Mouse (Mus musculus): Measurements from ENCODE around the gene Mthfs. TPM values are rescaled to one million over a fixed set of nuclear protein-coding genes. Genes with fewer than 3 reads are reported as not detected.

Mthfs gene
- polyA plus RNA-seq, 1 experiment: 3.5 TPM

- Histone ChIP-seq H3K27me3 (ENCODE audit: control insufficient read depth, insufficient read depth, low read length) (no peaks in the 10 kb centered on the region), H3K4me3 (ENCODE audit: control insufficient read depth, low read depth, low read length) (no peak overlapping the region), H3K27ac (ENCODE audit: control insufficient read depth, insufficient read depth, low read depth, low read length) (no peak overlapping the region), H3K4me1 (ENCODE audit: control insufficient read depth, insufficient read depth, low read length) (no peaks in the 10 kb centered on the region), H3K36me3 (ENCODE audit: control insufficient read depth, insufficient read depth, low read length) (no peaks in the 10 kb centered on the region)
- TF ChIP-seq POLR2A (IDR thresholded peaks at IDR 0.05; ENCODE audit: control insufficient read depth, low read depth, low read length) (no peak), CTCF (IDR thresholded peaks at IDR 0.05; ENCODE audit: control insufficient read depth, insufficient read depth, insufficient replicate concordance, low read depth, low read length) (no peak)
These were observed 42.9 kb downstream of the Mthfs start for GRCm38 (mm10) chr9:89253400-89253799.

- Histone ChIP-seq H3K27ac (ENCODE audit: control insufficient read depth, insufficient read depth, low read depth, low read length) (no peak overlapping the region), H3K4me3 (ENCODE audit: control insufficient read depth, low read depth, low read length) (no peak overlapping the region), H3K4me1 (ENCODE audit: control insufficient read depth, insufficient read depth, low read length) (no peaks in the 10 kb centered on the region), H3K27me3 (ENCODE audit: control insufficient read depth, insufficient read depth, low read length) (no peaks in the 10 kb centered on the region), H3K36me3 (ENCODE audit: control insufficient read depth, insufficient read depth, low read length) (no peaks in the 10 kb centered on the region)
- TF ChIP-seq CTCF (IDR thresholded peaks at IDR 0.05; ENCODE audit: control insufficient read depth, insufficient read depth, insufficient replicate concordance, low read depth, low read length): no peak
- no peak for TF ChIP-seq POLR2A (IDR thresholded peaks at IDR 0.05; ENCODE audit: control insufficient read depth, low read depth, low read length)
These were observed 46.3 kb downstream of the Mthfs start for GRCm38 (mm10) chr9:89256556-89257335.

- no peaks in the 10 kb centered on the region for H3K36me3 ChIP-seq (ENCODE audit: control insufficient read depth, insufficient read depth, low read length)
- no peaks in the 10 kb centered on the region for H3K4me1 ChIP-seq (ENCODE audit: control insufficient read depth, insufficient read depth, low read length)
- H3K4me3 ChIP-seq (ENCODE audit: control insufficient read depth, low read depth, low read length): no peak overlapping the region
- TF ChIP-seq POLR2A (IDR thresholded peaks at IDR 0.05; ENCODE audit: control insufficient read depth, low read depth, low read length) (no peak), CTCF (IDR thresholded peaks at IDR 0.05; ENCODE audit: control insufficient read depth, insufficient read depth, insufficient replicate concordance, low read depth, low read length) (no peak)
- no peak overlapping the region for H3K27ac ChIP-seq (ENCODE audit: control insufficient read depth, insufficient read depth, low read depth, low read length)
- no peaks in the 10 kb centered on the region for H3K27me3 ChIP-seq (ENCODE audit: control insufficient read depth, insufficient read depth, low read length)
These were observed 53.5 kb downstream of the Mthfs start for GRCm38 (mm10) chr9:89263968-89264367.

DNA sequence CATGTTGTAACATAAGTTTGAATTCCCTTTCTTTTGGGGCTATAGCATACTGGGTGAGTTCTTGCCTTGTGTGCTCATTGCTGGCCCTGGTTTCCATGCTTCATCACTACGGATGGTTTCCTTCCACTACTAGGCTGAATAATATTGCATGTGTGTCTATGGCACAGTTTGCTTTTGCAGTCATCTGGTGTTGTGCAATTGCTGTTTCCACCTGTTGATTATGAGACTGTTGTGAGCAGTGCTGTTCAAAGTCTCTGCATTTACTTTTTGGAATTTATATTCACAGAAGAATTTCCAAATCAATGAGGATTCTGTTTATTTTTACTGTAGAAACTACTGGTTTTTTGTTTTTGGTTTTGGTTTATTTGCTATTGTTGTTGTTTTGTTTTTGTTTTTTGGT lies 54.1 kb downstream of the Mthfs start:
- Histone ChIP-seq H3K4me3 (ENCODE audit: control insufficient read depth, low read depth, low read length) (no peak overlapping the region), H3K4me1 (ENCODE audit: control insufficient read depth, insufficient read depth, low read length) (no peaks in the 10 kb centered on the region), H3K36me3 (ENCODE audit: control insufficient read depth, insufficient read depth, low read length) (no peaks in the 10 kb centered on the region), H3K27ac (ENCODE audit: control insufficient read depth, insufficient read depth, low read depth, low read length) (no peak overlapping the region), H3K27me3 (ENCODE audit: control insufficient read depth, insufficient read depth, low read length) (no peaks in the 10 kb centered on the region)
- TF ChIP-seq POLR2A (IDR thresholded peaks at IDR 0.05; ENCODE audit: control insufficient read depth, low read depth, low read length): no peak

DNA sequence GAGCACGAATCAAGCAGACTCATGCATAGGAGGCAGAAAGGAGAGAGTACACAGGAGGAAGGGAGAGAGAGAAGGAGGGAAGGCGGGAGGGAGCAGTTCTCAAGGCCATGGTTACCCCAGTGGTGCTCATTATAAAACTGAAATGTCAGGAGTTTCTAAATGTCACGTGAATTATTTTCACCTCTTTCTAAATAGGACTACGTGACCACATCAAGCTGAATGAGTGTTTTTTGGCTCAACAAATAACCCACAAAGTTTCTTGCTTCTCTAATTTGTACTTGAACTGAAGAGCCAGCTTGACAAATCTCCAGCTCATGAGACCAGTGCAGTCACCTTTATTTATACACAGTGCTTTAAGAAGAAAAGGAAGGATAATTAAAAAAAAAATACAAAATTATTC lies 56.6 kb downstream of the Mthfs start:
- TF ChIP-seq CTCF (IDR thresholded peaks at IDR 0.05; ENCODE audit: control insufficient read depth, insufficient read depth, insufficient replicate concordance, low read depth, low read length) (no peak), POLR2A (IDR thresholded peaks at IDR 0.05; ENCODE audit: control insufficient read depth, low read depth, low read length) (no peak)
- Histone ChIP-seq H3K27me3 (ENCODE audit: control insufficient read depth, insufficient read depth, low read length) (no peaks in the 10 kb centered on the region), H3K4me1 (ENCODE audit: control insufficient read depth, insufficient read depth, low read length) (no peaks in the 10 kb centered on the region), H3K36me3 (ENCODE audit: control insufficient read depth, insufficient read depth, low read length) (no peaks in the 10 kb centered on the region), H3K27ac (ENCODE audit: control insufficient read depth, insufficient read depth, low read depth, low read length) (no peak overlapping the region), H3K4me3 (ENCODE audit: control insufficient read depth, low read depth, low read length) (no peak overlapping the region)

GRCm38 (mm10) chr9:89267572-89267971 lies 57.1 kb downstream of the Mthfs start:
- Histone ChIP-seq H3K27me3 (ENCODE audit: control insufficient read depth, insufficient read depth, low read length) (no peaks in the 10 kb centered on the region), H3K36me3 (ENCODE audit: control insufficient read depth, insufficient read depth, low read length) (no peaks in the 10 kb centered on the region), H3K4me1 (ENCODE audit: control insufficient read depth, insufficient read depth, low read length) (no peaks in the 10 kb centered on the region), H3K27ac (ENCODE audit: control insufficient read depth, insufficient read depth, low read depth, low read length) (no peak overlapping the region), H3K4me3 (ENCODE audit: control insufficient read depth, low read depth, low read length) (no peak overlapping the region)
- TF ChIP-seq CTCF (IDR thresholded peaks at IDR 0.05; ENCODE audit: control insufficient read depth, insufficient read depth, insufficient replicate concordance, low read depth, low read length): no peak
- TF ChIP-seq POLR2A (IDR thresholded peaks at IDR 0.05; ENCODE audit: control insufficient read depth, low read depth, low read length): no peak

- Histone ChIP-seq H3K27ac (ENCODE audit: control insufficient read depth, insufficient read depth, low read depth, low read length) (no peak overlapping the region), H3K36me3 (ENCODE audit: control insufficient read depth, insufficient read depth, low read length) (no peaks in the 10 kb centered on the region), H3K4me3 (ENCODE audit: control insufficient read depth, low read depth, low read length) (no peak overlapping the region), H3K27me3 (ENCODE audit: control insufficient read depth, insufficient read depth, low read length) (no peaks in the 10 kb centered on the region), H3K4me1 (ENCODE audit: control insufficient read depth, insufficient read depth, low read length) (no peaks in the 10 kb centered on the region)
- TF ChIP-seq POLR2A (IDR thresholded peaks at IDR 0.05; ENCODE audit: control insufficient read depth, low read depth, low read length) (no peak), CTCF (IDR thresholded peaks at IDR 0.05; ENCODE audit: control insufficient read depth, insufficient read depth, insufficient replicate concordance, low read depth, low read length) (no peak)
These were observed 59.9 kb downstream of the Mthfs start for GRCm38 (mm10) chr9:89270376-89270775.

All from testis, adult 2 months (tissue).